Mouse (Mus musculus) spleen, embryonic (tissue): ENCODE measurements around the gene Chrm2.

Experiments
- CTCF ChIA-PET: fragments of 350-600 bp; sonication (Branson Sonifier 250); formaldehyde crosslinking; loops from one replicate; lab custom pipeline; 2022; lab: Charles Lee

Chrm2 gene

DNA sequence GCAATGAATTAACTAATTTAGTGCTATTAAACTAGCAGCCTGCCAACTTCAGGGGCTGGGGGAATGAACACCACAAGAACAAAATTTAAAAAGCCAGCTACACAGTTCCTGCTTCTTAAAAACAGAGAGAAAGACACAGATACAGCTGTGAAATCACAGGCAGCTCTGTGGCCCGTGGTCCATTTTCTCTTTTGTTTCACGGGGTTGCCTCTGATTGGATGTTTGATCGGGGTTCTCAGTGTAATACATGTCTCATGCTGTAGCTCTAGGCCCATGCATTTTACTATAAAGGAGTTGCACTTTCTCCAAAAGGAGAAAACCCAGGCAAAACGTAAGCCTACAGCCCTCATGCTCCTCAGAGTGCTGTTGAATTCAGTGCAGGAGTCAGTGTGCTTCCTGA, 128.6 kb downstream of the Chrm2 start:
- CTCF ChIA-PET = no interaction called here

DNA sequence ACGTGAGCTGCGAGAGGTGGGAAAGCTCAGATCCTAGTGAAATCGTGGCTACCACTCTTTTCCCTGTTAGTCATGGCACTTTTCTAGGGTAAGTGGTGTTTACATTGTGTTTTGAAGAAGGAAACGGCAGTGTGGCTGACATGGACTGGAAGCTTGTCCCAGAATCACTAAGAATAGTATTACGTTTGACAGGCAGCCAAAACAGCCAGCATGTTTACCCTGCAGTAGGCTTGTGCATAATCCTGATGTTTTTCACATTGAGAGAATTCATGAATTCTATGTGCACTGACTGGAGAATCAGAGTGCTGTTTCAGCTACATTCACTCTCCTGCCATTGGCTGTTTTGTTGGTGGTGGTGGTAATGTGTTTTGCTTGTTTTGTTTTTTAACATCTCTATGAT, 129.4 kb downstream of the Chrm2 start:
- CTCF ChIA-PET = no interaction called here

DNA sequence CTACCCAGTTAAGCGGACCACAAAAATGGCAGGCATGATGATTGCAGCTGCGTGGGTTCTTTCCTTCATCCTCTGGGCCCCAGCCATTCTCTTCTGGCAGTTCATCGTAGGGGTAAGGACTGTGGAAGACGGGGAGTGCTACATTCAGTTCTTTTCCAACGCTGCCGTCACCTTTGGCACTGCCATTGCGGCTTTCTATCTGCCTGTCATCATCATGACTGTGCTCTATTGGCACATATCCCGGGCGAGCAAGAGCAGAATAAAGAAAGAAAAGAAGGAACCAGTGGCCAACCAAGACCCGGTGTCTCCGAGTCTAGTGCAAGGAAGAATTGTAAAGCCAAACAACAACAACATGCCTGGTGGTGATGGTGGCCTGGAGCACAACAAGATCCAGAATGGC, 135.7 kb downstream of the Chrm2 start:
- CTCF ChIA-PET = no interaction called here

DNA sequence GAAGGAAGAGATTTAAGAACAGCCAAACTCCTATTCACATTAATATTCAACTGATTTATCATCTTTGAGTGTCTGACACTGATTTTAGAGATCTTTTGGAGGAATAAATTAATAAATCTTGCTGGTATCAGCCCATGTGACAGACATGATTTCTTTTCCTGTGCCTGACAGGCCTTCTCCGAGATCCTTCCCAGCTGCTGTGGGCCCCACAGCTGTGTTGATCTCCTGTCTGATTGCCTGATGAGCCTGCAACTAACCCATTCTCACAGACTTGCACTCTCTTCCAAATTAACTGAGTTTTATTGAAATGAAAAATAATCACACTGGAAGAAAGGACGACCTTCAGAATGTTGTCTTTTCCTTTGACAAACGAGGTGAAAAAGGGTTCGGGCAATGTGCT, 140.6 kb downstream of the Chrm2 start:
- CTCF ChIA-PET = no interaction called here

DNA sequence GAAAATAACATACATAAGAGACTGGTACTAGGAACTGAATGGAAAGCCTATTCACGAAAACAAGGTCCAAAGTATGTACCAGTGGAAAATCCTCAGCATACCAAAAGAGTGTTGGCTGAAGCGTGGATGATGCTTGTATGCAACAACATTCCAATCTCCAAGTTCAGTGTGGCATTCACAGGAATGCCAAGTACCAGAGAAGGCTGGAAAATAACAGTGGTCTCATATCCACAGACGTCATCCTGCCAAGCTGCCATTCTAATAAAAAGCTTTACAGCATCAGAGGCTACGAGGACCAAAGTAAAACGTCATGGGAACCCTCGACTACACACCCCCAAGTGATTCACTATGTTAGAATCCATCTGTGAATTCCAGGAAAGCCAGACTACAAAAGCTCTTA, 153.4 kb downstream of the Chrm2 start:
- CTCF ChIA-PET = no interaction called here

DNA sequence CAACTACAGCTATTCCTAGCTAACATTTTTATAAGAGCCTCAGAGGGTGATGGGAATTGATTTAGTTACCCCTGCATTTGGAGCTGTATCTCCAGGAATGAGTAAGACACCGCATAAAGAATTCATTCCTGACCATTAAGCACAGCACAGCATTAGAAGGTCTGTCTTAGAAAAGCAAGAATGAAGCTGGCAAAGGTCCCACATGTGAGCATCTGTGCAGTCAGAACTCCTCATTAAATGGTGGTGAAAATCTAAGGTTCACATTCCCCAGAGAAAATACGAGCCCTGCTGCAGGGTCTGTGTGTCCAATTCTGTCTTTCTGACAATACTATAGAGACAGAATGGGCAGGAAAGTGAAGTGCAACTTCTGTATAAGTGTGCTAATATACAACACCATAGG, 179.0 kb downstream of the Chrm2 start:
- CTCF ChIA-PET = no interaction called here
